Mouse (Mus musculus): ENCODE measurements around the gene Krt15. TPM values are rescaled to one million over a fixed set of nuclear protein-coding genes. Genes with fewer than 3 reads are reported as not detected.

The Krt15 gene
- polyA plus RNA-seq, 1 experiment: 0.02 TPM

Other genes with a start within 250 kb of the Krt15 start
- not detected for gene Krtap31-1, start 228.0 kb downstream of the Krt15 start, polyA plus RNA-seq (2012; fragmentation: generic; extraction: Trizol)
- not detected for gene Gm11565, start 221.2 kb downstream of the Krt15 start, polyA plus RNA-seq (2012; fragmentation: generic; extraction: Trizol)
- gene Krtap31-2, start 199.6 kb downstream of the Krt15 start, polyA plus RNA-seq (2012; fragmentation: generic; extraction: Trizol): not detected
- not detected for gene Krtap9-5, start 187.5 kb downstream of the Krt15 start, polyA plus RNA-seq (2012; fragmentation: generic; extraction: Trizol)
- gene Krtap29-1, start 156.9 kb downstream of the Krt15 start, polyA plus RNA-seq (2012; fragmentation: generic; extraction: Trizol): not detected
- gene Krtap16-1, start 149.3 kb downstream of the Krt15 start, polyA plus RNA-seq (2012; fragmentation: generic; extraction: Trizol): not detected
- gene Krtap17-1, start 141.9 kb downstream of the Krt15 start, polyA plus RNA-seq (2012; fragmentation: generic; extraction: Trizol): not detected
- gene Krt33a, start 119.7 kb downstream of the Krt15 start, polyA plus RNA-seq (2012; fragmentation: generic; extraction: Trizol): 0.02 TPM
- gene Krt33b, start 106.1 kb downstream of the Krt15 start, polyA plus RNA-seq (2012; fragmentation: generic; extraction: Trizol): not detected
- not detected for gene Krt34, start 94.4 kb downstream of the Krt15 start, polyA plus RNA-seq (2012; fragmentation: generic; extraction: Trizol)
- not detected for gene Krt31, start 85.4 kb downstream of the Krt15 start, polyA plus RNA-seq (2012; fragmentation: generic; extraction: Trizol)
- gene Krt32, start 47.7 kb downstream of the Krt15 start, polyA plus RNA-seq (2012; fragmentation: generic; extraction: Trizol): not detected
- not detected for gene Krt35, start 39.7 kb downstream of the Krt15 start, polyA plus RNA-seq (2012; fragmentation: generic; extraction: Trizol)
- 0.14 TPM for gene Krt36, start 30.3 kb downstream of the Krt15 start, polyA plus RNA-seq (2012; fragmentation: generic; extraction: Trizol)
- gene Krt13, start 14.4 kb downstream of the Krt15 start, polyA plus RNA-seq (2012; fragmentation: generic; extraction: Trizol): 20.0 TPM
- 3.5 TPM for gene Krt19, start 12.7 kb upstream of the Krt15 start, polyA plus RNA-seq (2012; fragmentation: generic; extraction: Trizol)
- 1.8 TPM for gene Krt9, start 57.3 kb upstream of the Krt15 start, polyA plus RNA-seq (2012; fragmentation: generic; extraction: Trizol)
- 32.4 TPM for gene Krt14, start 71.6 kb upstream of the Krt15 start, polyA plus RNA-seq (2012; fragmentation: generic; extraction: Trizol)
- gene Krt16, start 113.0 kb upstream of the Krt15 start, polyA plus RNA-seq (2012; fragmentation: generic; extraction: Trizol): 0.21 TPM
- gene Krt17, start 125.1 kb upstream of the Krt15 start, polyA plus RNA-seq (2012; fragmentation: generic; extraction: Trizol): 0.04 TPM
- not detected for gene Krt42, start 133.9 kb upstream of the Krt15 start, polyA plus RNA-seq (2012; fragmentation: generic; extraction: Trizol)
- gene Eif1, start 184.0 kb upstream of the Krt15 start, polyA plus RNA-seq (2012; fragmentation: generic; extraction: Trizol): 1,136 TPM
- gene Gast, start 198.5 kb upstream of the Krt15 start, polyA plus RNA-seq (2012; fragmentation: generic; extraction: Trizol): not detected
- 1.9 TPM for gene Hap1, start 220.2 kb upstream of the Krt15 start, polyA plus RNA-seq (2012; fragmentation: generic; extraction: Trizol)